Mouse (Mus musculus): ENCODE data around the gene Mtus2.

DNA sequence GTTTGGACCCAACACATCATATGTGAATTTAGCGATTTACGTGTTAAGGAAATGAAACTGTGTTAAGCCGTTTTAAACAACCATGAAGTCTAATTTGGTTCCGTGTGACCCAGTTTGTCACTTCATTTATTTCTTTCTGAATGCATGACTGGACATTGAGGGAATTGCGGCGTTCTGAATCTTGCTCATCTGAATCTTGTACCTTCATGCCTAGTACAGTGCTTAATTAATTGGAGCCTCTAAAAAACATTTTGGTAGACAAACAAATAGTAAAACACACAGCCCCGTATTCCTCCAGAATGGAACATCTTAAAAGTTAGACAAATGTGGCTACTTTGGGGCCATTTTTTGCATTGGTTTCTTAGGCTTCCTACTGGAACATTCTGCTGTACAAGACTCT lies 84.5 kb downstream of the Mtus2 start:
- TF ChIP-seq KAT2A (conservative IDR thresholded peaks at IDR 0.05; ENCODE audit: low read depth, low read length) (no peak), CTCF (IDR thresholded peaks at IDR 0.05 in 2 of 3, conservative IDR thresholded peaks at IDR 0.05 in 1 of 3; ENCODE audit: control insufficient read depth in 1 of 3, insufficient read depth in 1 of 3, low read depth in 2 of 3, low read length in 3 of 3, poor library complexity in 1 of 3, severe bottlenecking in 1 of 3) (no peak), POLR2A (IDR thresholded peaks at IDR 0.05; ENCODE audit: control insufficient read depth in 1 of 2, insufficient read depth in 1 of 2, low read depth in 1 of 2, low read length in 2 of 2, poor library complexity in 1 of 2) (no peak), RCOR1 (IDR thresholded peaks at IDR 0.05; ENCODE audit: low read depth, low read length) (no peak), TAL1 (IDR thresholded peaks at IDR 0.05; ENCODE audit: low read length) (no peak), MEF2A (IDR thresholded peaks at IDR 0.05; ENCODE audit: extremely low read depth, insufficient replicate concordance, low read depth, low read length, poor library complexity, severe bottlenecking) (no peak), SMC3 (IDR thresholded peaks at IDR 0.05; ENCODE audit: low read depth, low read length) (no peak), MAZ (IDR thresholded peaks at IDR 0.05; ENCODE audit: low read depth, low read length) (no peak), USF2 (IDR thresholded peaks at IDR 0.05; ENCODE audit: borderline replicate concordance in 1 of 2, insufficient read depth in 1 of 2, low read depth in 1 of 2, low read length in 2 of 2) (no peak), MYC (IDR thresholded peaks at IDR 0.05; ENCODE audit: low read depth, low read length) (no peak)
